Mouse (Mus musculus) c-Kit-negative CD71-positive TER-119-positive erythroid progenitor cells, embryonic 14.5 days (primary cell): ENCODE measurements around the gene Ntsr1.
A peak's percentile ranks its signal among the peaks of the same experiment; 100 is the strongest.

Source experiments
- DNase-seq: peaks from one replicate; pipeline ENCODE4 v3.0.0-alpha.2; 2013; ENCODE audit warnings: low read depth, low spot score

Gene Ntsr1

DNA sequence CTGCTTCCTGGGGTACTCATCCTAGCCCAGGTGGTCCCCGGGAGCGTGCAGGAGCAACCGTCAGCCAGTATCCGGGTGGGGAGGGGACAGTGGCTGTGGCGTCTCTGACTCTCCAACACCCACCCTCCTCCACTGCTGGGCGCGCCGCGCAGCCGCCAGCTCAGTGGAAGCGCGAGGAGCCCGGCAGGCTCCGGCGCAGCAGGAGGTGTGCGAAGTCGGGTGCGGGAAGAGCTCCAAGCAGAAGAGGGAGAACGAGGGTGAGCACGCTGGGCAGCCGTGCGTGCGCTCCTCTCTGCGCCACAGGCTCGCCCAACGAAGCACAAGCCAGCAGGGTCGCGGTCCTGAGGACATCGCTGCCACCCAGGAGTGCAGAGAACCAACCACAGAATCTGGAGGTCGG lies at the start of gene Ntsr1:
Gene Ntsr1 (plus strand): TSS at position 236 of the 400 bp plus-strand sequence.
- DNase-seq = no peak

DNA sequence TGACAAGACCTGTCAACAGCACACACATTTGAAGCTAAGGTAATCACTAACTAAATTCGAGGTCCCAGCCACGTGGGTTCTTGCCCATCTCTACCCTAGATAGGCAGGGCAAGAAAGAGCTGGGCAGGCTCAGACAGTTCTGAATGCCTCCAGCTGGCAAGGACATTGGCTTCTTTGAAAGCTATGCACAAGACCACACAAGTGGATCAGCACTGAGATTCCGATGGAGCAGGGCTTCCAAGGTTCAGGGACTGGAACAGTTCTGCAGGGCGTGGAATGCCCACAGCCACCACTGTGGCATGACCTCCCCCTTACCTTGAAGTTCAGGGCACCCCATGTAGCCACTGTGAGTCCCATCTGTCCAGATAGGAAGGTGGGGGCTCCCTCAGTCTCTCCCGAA lies 49.2 kb upstream of the Ntsr1 start:
- DNase-seq = no peak

DNA sequence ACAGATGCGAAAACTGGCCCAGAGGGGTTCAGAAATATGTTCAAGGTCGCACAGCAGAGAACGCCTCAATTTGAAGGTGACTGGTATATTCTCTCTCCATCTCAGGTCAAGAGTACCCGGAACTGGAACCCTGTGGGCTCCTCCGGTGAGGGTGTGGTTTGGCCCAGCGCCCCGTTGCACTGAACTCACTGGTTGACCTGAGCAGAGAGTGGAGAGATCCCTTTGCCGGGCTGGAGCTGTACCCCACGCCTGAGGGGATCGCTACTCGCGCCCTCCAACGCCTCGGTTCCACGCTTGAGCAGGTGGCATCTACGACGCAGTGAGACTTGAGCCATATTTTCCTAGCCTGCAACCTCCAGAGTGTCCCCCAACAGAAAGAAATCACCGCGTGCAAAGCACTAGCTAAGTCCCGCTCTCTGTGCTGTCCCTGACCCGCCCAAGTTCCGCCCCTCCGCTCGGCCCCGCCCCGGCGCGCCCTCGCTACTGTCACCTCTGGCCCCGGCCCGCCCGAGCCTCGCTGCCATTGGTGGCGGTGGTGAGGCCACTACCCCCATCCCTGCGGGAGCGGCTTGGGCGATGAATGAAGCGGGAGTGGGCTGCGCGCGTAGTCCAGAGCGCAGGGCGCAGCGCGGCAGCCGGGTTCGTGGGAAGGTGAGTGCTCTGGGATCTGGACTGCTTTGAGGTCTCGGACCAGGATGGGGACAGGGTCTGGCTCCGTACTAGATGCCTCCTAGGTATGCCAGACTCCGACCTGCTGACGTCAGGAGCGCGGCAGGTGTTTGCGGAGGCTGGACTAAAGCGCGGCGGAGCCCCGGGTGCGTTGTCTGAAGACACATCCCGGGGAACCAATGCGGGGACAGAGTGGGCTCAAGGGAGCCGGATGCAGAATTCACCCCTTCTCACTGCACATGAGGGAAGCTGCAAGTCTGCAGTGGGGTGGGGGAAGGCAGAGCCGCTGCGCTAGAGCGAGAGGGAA lies 43.8 kb upstream of the Ntsr1 start, which contains the start of gene Slco4a1:
Gene Slco4a1 (plus strand): TSS at position 523 of the 976 bp plus-strand sequence.
- no peak for DNase-seq

DNA sequence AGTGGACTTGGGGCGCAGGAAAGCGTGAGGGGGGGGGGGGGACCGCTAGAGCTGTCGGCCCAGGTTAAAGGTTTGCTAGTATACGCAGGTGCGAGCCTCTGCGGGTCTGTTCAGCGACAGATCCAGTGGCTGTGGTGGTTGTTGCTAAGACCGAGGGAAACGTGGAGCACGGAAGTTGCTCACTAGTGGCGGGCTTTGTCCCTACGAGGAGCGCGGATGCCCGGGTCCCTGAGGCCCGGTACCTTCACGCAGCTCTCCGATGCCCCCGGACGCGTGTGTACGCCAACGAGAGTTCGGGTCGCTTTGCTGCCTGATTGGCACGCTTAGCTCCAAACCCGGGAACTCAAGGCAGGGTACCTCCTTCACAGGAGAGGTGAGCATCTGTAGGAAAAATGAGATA lies 43.1 kb upstream of the Ntsr1 start:
- no peak for DNase-seq

DNA sequence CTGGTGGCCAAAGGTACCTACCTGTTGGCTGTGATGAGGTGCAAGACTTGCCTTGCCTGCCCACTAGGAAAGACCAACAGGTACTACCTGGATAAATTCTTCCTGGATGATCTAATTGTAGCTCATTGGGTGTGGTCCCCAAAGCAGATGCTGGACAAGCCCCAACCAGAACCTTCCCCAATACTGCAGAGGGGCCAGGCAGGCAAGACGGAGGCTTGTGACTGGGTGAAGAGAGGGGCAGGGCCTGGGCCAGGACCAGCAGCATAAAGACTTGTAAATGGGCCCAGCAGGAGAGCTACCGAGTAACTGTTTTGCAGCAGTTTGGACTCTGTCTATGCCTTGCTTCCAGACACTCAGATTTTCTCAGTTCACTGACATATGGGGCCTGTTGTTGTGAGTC lies 42.1 kb upstream of the Ntsr1 start:
- no peak for DNase-seq

DNA sequence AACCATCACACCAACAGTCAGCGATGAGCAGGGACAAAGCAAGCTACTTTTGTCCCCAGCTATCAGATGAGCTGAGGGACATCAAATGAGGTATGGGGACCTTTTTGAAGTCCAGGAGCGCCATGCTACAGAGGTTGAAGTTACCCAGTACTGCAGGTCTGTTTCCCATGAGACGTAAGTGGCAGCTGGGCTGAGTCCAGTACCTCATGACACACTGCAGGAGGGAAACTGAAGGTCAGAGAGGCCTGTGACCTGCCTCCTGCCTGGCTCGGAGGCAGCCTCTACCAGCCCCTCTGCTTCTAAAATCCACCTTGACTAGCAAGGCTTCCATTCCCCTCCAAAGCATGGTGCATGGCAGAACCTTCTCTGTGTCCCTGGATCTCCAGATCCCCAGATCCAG lies 40.3 kb upstream of the Ntsr1 start:
- DNase-seq = no peak

DNA sequence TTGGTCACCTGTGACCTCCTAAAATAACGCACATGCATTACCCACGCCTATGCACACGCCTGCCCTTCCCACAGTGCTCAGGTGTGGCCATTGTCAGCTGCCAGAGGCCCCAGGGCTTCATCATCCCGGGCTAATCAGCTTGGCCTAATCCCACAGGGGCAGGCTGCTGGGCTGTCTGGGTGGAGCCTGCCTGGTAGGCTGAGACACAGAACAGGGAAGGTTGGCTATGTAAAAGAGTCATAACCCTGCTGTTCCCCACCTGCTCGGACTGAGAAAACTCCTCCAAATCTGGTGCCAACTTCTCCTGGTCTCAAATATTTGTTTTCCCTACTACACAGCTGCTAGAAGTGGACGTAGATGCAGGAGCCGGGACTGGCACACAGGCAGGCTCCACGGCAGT lies 39.0 kb upstream of the Ntsr1 start:
- no peak for DNase-seq

GRCm38 (mm10) chr2:180462593-180462992 lies 37.2 kb upstream of the Ntsr1 start:
- DNase-seq = no peak

- no peak for DNase-seq
Measured at GRCm38 (mm10) chr2:180466505-180466904, 33.3 kb upstream of the Ntsr1 start.

DNA sequence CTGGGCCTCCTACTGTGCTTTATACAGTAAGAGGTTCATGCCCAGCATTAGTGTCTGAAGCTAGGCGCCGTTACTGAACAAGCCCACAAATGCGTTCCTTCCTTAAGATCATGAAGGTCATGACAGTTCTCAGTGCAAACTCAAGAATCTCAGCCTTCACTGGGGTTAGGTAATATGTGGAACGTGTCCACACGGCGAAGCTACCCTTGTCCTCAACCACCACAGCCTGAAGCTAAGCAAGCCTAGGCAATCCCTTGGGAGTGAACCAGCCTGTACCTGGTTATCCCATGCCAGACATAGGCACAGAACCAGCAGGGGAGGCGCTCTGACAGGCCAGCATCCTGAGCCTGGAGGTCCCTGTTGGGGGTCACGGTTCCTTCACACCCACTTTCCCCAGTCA lies 30.9 kb upstream of the Ntsr1 start:
- no peak for DNase-seq

- no peak for DNase-seq
Measured at GRCm38 (mm10) chr2:180469768-180470167, 30.0 kb upstream of the Ntsr1 start.

DNA sequence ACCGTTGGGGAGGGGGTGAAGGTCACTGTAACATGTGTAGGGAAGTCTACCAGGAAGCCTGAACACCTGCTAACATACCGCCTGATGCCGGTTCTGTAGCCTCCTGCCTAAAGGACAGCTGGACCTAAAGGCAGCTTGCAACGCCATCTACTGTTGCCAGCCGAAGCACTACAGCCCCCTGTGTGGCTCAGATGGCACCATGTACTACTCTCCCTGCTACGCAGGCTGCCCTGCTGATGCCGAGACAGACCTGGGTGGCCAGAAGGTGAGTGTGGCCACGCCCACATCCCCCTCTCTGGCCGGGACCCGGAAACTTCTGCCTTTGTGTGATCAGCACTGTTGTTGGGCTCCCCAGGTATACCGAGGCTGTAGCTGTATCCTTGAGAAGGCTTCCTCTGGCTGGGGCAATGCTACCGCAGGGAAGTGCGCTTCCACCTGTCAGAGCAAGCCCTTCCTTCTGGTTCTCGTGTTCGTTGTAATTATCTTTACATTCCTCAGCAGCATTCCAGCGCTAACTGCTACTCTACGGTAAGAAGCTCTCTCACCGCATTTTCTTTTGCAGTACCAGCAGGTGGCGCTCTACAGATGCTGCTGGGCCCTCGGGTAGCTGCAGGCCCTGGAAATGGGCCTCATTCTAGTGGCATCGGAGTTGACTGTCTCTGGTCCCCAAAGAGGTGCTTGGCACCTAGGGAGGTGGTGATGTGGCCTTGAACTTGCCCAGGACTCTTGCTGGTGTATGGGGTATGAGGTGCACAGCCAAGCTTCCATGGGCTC lies 27.3 kb upstream of the Ntsr1 start:
- DNase-seq = peak; percentile 11

DNA sequence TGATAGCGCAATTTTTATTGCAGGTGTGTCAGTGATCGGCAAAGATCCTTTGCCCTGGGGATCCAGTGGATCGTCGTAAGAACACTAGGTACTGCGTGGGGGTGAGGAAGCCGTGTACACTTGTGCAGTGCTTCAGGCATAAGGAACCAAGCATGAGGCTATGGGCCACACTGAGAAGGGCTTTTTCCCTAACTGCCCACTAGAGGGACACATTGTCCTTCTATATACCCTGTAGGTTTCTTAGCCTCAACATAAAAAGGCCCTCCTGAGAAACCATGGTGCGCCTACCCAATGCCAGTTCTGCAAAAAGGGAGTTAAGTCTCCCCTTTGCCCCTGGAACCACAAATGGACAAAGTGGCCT lies 26.7 kb upstream of the Ntsr1 start:
- DNase-seq = no peak

- no peak for DNase-seq
Measured at GRCm38 (mm10) chr2:180474864-180475263, 24.9 kb upstream of the Ntsr1 start.

GRCm38 (mm10) chr2:180482274-180482673 lies 17.5 kb upstream of the Ntsr1 start:
- no peak for DNase-seq

DNA sequence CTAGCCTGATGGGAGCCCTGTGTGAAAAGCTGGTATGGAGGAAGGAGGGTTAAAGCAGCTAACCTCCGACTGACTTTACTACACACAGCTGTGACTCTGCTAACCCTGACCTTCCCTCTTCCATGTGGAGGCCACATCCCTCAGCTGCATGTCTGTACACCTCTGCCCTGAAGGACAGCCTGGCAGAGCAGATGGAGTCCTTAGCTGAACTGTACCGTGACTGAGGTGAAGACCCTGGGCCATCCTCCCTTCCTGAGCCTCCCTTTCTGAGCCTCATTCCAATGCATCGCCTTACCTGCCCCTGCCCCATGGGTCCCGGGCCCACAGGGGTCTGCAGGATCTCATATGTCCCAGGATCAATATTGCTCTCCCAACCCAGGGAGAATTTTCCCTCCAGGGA lies 14.9 kb upstream of the Ntsr1 start:
- DNase-seq = no peak

DNA sequence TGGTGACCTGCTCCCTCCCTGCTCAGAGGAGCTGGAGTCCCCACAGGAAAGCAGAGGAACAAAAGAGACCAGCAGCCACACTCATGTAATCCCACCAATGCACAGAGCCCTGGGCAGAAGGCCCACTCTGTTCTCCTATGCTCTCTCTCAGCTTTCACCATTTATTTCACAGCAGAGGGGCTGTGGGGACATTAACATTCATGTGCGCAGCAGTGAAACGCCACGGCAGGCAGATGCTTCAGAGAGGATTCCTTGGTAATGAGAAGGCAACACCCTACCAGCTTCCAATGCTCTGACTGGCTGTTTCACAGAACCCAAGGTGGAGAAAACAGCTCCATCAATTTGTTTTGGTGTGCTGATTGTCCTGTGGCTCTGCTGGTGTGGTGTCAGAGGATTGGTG lies 14.5 kb upstream of the Ntsr1 start:
- DNase-seq = no peak

- DNase-seq = no peak
Measured at GRCm38 (mm10) chr2:180488210-180488751, 11.5 kb upstream of the Ntsr1 start.

GRCm38 (mm10) chr2:180495906-180496305 lies 3.9 kb upstream of the Ntsr1 start:
- DNase-seq = no peak

GRCm38 (mm10) chr2:180500726-180501125 lies 950 bp downstream of the Ntsr1 start:
- no peak for DNase-seq

DNA sequence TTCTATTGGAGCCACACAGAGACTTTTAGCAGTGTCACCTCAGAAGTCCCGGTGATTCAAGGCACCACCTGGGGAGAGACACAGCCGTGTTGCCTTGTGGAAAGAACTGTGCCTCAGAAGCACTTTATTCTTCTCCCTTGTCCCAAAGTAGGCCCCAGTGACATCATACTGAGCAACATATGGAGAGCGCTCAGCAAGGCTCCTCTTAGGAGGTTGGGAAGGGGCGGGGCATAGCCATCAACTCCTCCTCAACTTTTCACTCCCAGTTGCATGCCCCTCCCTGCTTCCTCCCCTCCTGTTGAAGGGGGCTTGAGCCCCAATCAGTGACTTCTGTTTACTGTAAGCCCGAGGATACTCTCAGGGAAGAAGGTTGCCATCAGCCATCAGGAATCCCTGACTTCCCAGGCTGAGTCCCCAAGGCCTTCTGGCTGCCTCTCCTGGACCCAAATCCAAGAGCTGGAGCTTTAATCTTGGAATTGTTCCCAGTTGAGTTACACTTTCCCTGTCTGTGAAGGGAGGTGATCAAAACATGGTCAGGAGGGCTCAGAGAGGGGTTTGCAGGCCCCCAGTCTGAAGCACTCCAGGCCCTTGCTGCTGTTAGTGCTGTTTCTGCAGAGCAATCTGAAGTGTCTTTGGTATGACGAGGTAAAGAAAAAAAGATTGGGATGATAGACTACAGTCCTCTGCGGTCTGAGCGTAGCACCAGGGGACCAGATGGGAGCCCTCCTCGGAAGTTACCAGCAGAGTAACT lies 1.6 kb downstream of the Ntsr1 start:
- DNase-seq = no peak

DNA sequence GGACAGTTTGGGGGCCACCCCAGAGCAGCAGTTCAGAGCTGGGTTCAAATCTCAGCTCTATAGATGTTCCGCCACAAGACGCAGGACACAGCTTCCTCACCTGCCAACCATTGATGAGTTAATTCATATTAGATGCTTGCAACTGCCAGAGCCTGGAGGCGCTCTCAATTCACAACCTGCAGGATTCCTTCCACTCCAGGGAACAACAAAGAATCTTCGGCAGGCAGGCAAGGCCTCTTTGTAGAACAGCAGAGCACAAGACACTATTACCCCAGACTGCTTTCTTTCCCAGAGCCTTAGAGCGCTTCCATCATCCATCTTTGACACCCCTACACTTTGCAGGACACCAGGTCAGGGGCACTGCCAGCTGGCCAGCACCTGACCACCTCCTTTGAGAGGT lies 6.5 kb downstream of the Ntsr1 start:
- DNase-seq = no peak
